Mouse (Mus musculus): Measurements from ENCODE around the gene Bcdin3d.

- no peak for TF ChIP-seq POLR2A (IDR thresholded peaks at IDR 0.05; ENCODE audit: insufficient read depth, low read depth, low read length)
- TF ChIP-seq CTCF (IDR thresholded peaks at IDR 0.05; ENCODE audit: insufficient read depth, low read depth, low read length): no peak
Measured at GRCm38 (mm10) chr15:99473801-99474575, 542 bp downstream of the Bcdin3d start.
